ENCODE assay signal across 9 mouse cellular contexts in the genomic region with DNA sequence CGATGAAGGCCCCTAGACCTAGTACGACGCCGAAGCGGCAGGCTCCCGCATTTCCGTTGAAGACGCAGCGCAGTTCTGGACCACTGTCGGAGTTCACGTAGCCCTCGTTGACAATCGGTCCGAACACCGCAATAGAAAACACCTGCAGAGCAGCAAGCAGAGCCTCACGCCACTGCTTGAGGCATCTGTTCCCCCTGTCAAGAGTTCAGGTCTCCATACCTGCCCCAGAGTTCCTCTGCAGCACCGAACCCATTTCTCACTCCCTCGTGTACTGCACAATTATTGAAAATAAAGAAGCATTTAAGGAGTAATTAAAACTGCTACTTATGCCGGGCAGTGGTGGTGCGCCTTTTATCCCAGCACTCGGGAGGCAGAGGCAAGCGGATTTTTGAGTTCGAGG. TPM values are rescaled to one million over a fixed set of nuclear protein-coding genes. Genes with fewer than 3 reads are reported as not detected.
A peak's percentile ranks its signal among the peaks of the same experiment; 100 is the strongest.
DNase-seq lines count a peak whose midpoint lies in the region; ATAC-seq and TF ChIP-seq lines count a peak whose summit lies in the region.
"Had no signal": no experiment of that assay in that cellular context is flagged by ENCODE, and none has a peak within 500 bp of the region (broad histone marks: within the 10 kb centered on the region; RNA-seq: fewer than 3 reads in every experiment).

No protein-coding gene starts in this region.

- 21% methylated on average over 23 of the region's 23 CpGs for WGBS in heart, embryonic 15.5 days
- 20% methylated on average over 23 of the region's 23 CpGs for WGBS in bone marrow, adult 2 months
- WGBS in hindbrain, embryonic 11.5 days, result 20% methylated on average over 23 of the region's 23 CpGs
- WGBS in midbrain, embryonic 12.5 days, result 20% methylated on average over 23 of the region's 23 CpGs

- no peaks in the 10 kb centered on the region for H3K9me3 ChIP-seq in heart, embryonic 15.5 days (replicated peaks)
- no peaks in the 10 kb centered on the region for H3K9me3 ChIP-seq in hindbrain, embryonic 11.5 days (ENCODE audit: control insufficient read depth, low read length)
- H3K9me3 ChIP-seq in midbrain, embryonic 12.5 days, result no peaks in the 10 kb centered on the region

- peaks cover under 1% of the 10 kb centered on the region; the same call in 1 of the 2 replicates for H3K36me3 ChIP-seq in heart, embryonic 15.5 days
- H3K36me3 ChIP-seq in hindbrain, embryonic 11.5 days (ENCODE audit: control insufficient read depth, insufficient read depth, low read length), result no peaks in the 10 kb centered on the region
- H3K36me3 ChIP-seq in midbrain, embryonic 12.5 days, result peaks cover 7% of the 10 kb centered on the region; the same call in 1 of the 2 replicates

- intact Hi-C loops in heart, postnatal 25 days (cut with DNase I), result no loop called here

- no peak for TF ChIP-seq CTCF in bone marrow, adult 2 months (IDR thresholded peaks at IDR 0.05; ENCODE audit: control insufficient read depth, insufficient read depth, low read length)

- no peak for ATAC-seq in heart, embryonic 15.5 days (replicated peaks; ENCODE audit: insufficient number of reproducible peaks, insufficient read depth, low FRiP score, low read depth)
- ATAC-seq in hindbrain, embryonic 11.5 days (ENCODE audit: low FRiP score), result no peak
- ATAC-seq in midbrain, embryonic 12.5 days (ENCODE audit: low FRiP score, low read depth), result no peak

- H3K4me3 ChIP-seq in heart, embryonic 15.5 days, result peak overlapping the region; percentile 41
- peak overlapping the region; percentile 62 for H3K4me3 ChIP-seq in bone marrow, adult 2 months (replicated peaks; ENCODE audit: control insufficient read depth, low read depth, low read length)
- H3K4me3 ChIP-seq in hindbrain, embryonic 11.5 days (ENCODE audit: low read depth, low read length), result peak overlapping the region; percentile 27
- H3K4me3 ChIP-seq in midbrain, embryonic 12.5 days, result peak overlapping the region; percentile 28

- no peak for TF ChIP-seq POLR2A in bone marrow, adult 2 months (IDR thresholded peaks at IDR 0.05; ENCODE audit: borderline replicate concordance, control insufficient read depth, low read depth, low read length)

- H3K9ac ChIP-seq in heart, embryonic 15.5 days, result peak overlapping the region; percentile 12; the same call in 1 of the 2 replicates
- 0 out of 2 replicates have a peak overlapping the region, but pooled peaks have one; percentile 23 for H3K9ac ChIP-seq in hindbrain, embryonic 11.5 days (ENCODE audit: low read depth, low read length)
- H3K9ac ChIP-seq in midbrain, embryonic 12.5 days (replicated peaks), result peak overlapping the region; percentile 39; the same call in 1 of the 2 replicates

- peaks cover 20% of the 10 kb centered on the region for H3K4me1 ChIP-seq in heart, embryonic 15.5 days (replicated peaks)
- H3K4me1 ChIP-seq in bone marrow, adult 2 months (ENCODE audit: control insufficient read depth, insufficient read depth, low read length), result no peaks in the 10 kb centered on the region
- peaks cover 8% of the 10 kb centered on the region; the same call in 1 of the 2 replicates for H3K4me1 ChIP-seq in hindbrain, embryonic 11.5 days (replicated peaks; ENCODE audit: control insufficient read depth, insufficient read depth, low read length)
- peaks cover 23% of the 10 kb centered on the region for H3K4me1 ChIP-seq in midbrain, embryonic 12.5 days

- peak overlapping the region; percentile 65 for H3K4me2 ChIP-seq in heart, embryonic 15.5 days
- H3K4me2 ChIP-seq in hindbrain, embryonic 11.5 days (replicated peaks; ENCODE audit: low read depth, low read length), result peak overlapping the region; percentile 36
- H3K4me2 ChIP-seq in midbrain, embryonic 12.5 days (replicated peaks), result peak overlapping the region; percentile 50

- H3K27ac ChIP-seq in heart, embryonic 15.5 days, result no peak overlapping the region
- H3K27ac ChIP-seq in bone marrow, adult 2 months (ENCODE audit: control insufficient read depth, insufficient read depth, low read depth, low read length, poor library complexity), result no peak overlapping the region
- H3K27ac ChIP-seq in hindbrain, embryonic 11.5 days (ENCODE audit: low read depth, low read length), result no peak overlapping the region
- H3K27ac ChIP-seq in midbrain, embryonic 12.5 days (replicated peaks), result no peak overlapping the region

- H3K27me3 ChIP-seq in heart, embryonic 15.5 days, result peaks cover 50% of the 10 kb centered on the region
- peaks cover 36% of the 10 kb centered on the region for H3K27me3 ChIP-seq in hindbrain, embryonic 11.5 days (ENCODE audit: control insufficient read depth, insufficient read depth, low read length)
- peaks cover 52% of the 10 kb centered on the region for H3K27me3 ChIP-seq in midbrain, embryonic 12.5 days

- no peak for DNase-seq in heart, postnatal 25 days (ENCODE audit: low spot score)
- no peak for DNase-seq in hindbrain, embryonic 11.5 days (ENCODE audit: low spot score)
- DNase-seq in adipocyte (ENCODE audit: low spot score), result no peak
- no peak for DNase-seq in adrenal gland, adult 8-10 months
- DNase-seq in frontal cortex, postnatal 25 days (ENCODE audit: low spot score in 2 of 2), result no peak

RNA-seq across cellular contexts. Expression of a gene that starts 2.2 kb away (rescaled TPM):
- polyA plus RNA-seq in heart, embryonic 15.5 days (2015; fragmentation: Nextera tagmentation; extraction: Ambion mirVana), result 0.44 and 3.0 TPM in 2 replicates
- total RNA-seq in heart, postnatal 25 days (2021), result not detected
- not detected in 2 replicates for polyA plus RNA-seq in bone marrow, adult 2 months (2011; ENCODE audit: insufficient read depth, insufficient read length, low replicate concordance, missing spikeins)
- polyA plus RNA-seq in hindbrain, embryonic 11.5 days (2014; fragmentation: Nextera tagmentation; extraction: Ambion mirVana), result 11.9 and 12.1 TPM in 2 replicates
- 27.6 and 31.7 TPM in 2 replicates for polyA plus RNA-seq in midbrain, embryonic 12.5 days (2016; fragmentation: Nextera tagmentation; extraction: Ambion mirVana)
- total RNA-seq in adrenal gland, adult 8-10 months (2022), result 1 to 10 TPM; 2.4 to 5.5 (median 3.8) TPM
- total RNA-seq: common myeloid progenitor, adult 5-6 weeks had no signal

RNA-seq across cellular contexts. Expression of a gene that starts 8.4 kb away (rescaled TPM):
- polyA plus RNA-seq in heart, embryonic 15.5 days (2015; fragmentation: Nextera tagmentation; extraction: Ambion mirVana), result 26.3 and 26.8 TPM in 2 replicates
- total RNA-seq in heart, postnatal 25 days (2021), result 10 to 100 TPM; 21.9 to 22.1 TPM
- 19.3 and 42.9 TPM in 2 replicates for polyA plus RNA-seq in bone marrow, adult 2 months (2011; ENCODE audit: insufficient read depth, insufficient read length, low replicate concordance, missing spikeins)
- polyA plus RNA-seq in hindbrain, embryonic 11.5 days (2014; fragmentation: Nextera tagmentation; extraction: Ambion mirVana), result 44.3 and 47.5 TPM in 2 replicates
- 43.9 and 48.4 TPM in 2 replicates for polyA plus RNA-seq in midbrain, embryonic 12.5 days (2016; fragmentation: Nextera tagmentation; extraction: Ambion mirVana)
- 10 to 100 TPM; 31.7 to 35.6 (median 32.6) TPM for total RNA-seq in adrenal gland, adult 8-10 months (2022)

RNA-seq across cellular contexts. Expression of a gene that starts 8.4 kb away (rescaled TPM):
- 0.94 and 1.3 TPM in 2 replicates for polyA plus RNA-seq in heart, embryonic 15.5 days (2015; fragmentation: Nextera tagmentation; extraction: Ambion mirVana)
- total RNA-seq in heart, postnatal 25 days (2021), result under 1 TPM; 0.50 to 0.55 TPM
- 2.1 and 2.5 TPM in 2 replicates for polyA plus RNA-seq in bone marrow, adult 2 months (2011; ENCODE audit: insufficient read depth, insufficient read length, low replicate concordance, missing spikeins)
- 1.5 and 1.7 TPM in 2 replicates for polyA plus RNA-seq in hindbrain, embryonic 11.5 days (2014; fragmentation: Nextera tagmentation; extraction: Ambion mirVana)
- 1.7 and 2.2 TPM in 2 replicates for polyA plus RNA-seq in midbrain, embryonic 12.5 days (2016; fragmentation: Nextera tagmentation; extraction: Ambion mirVana)
- 10 to 100 TPM in 1 of 4 experiments, 1 to 10 TPM in 3; 2.8 to 14.8 (median 7.5) TPM for total RNA-seq in adrenal gland, adult 8-10 months (2022)

RNA-seq across cellular contexts. Expression of a gene that starts 18.1 kb away (rescaled TPM):
- 12.5 and 18.1 TPM in 2 replicates for polyA plus RNA-seq in heart, embryonic 15.5 days (2015; fragmentation: Nextera tagmentation; extraction: Ambion mirVana)
- total RNA-seq in heart, postnatal 25 days (2021), result 10 to 100 TPM; 17.5 to 17.9 TPM
- 19.6 and 29.3 TPM in 2 replicates for polyA plus RNA-seq in bone marrow, adult 2 months (2011; ENCODE audit: insufficient read depth, insufficient read length, low replicate concordance, missing spikeins)
- polyA plus RNA-seq in hindbrain, embryonic 11.5 days (2014; fragmentation: Nextera tagmentation; extraction: Ambion mirVana), result 24.7 and 24.8 TPM in 2 replicates
- polyA plus RNA-seq in midbrain, embryonic 12.5 days (2016; fragmentation: Nextera tagmentation; extraction: Ambion mirVana), result 23.5 and 25.0 TPM in 2 replicates
- total RNA-seq in adrenal gland, adult 8-10 months (2022), result 10 to 100 TPM; 44.9 to 59.4 (median 50.8) TPM

RNA-seq across cellular contexts. Expression of a gene that starts 19.9 kb away (rescaled TPM):
- polyA plus RNA-seq in heart, embryonic 15.5 days (2015; fragmentation: Nextera tagmentation; extraction: Ambion mirVana), result 34.4 and 50.9 TPM in 2 replicates
- total RNA-seq in heart, postnatal 25 days (2021), result 10 to 100 TPM; 16.0 to 16.9 TPM
- polyA plus RNA-seq in bone marrow, adult 2 months (2011; ENCODE audit: insufficient read depth, insufficient read length, low replicate concordance, missing spikeins), result 19.4 and 28.1 TPM in 2 replicates
- 83.7 and 101 TPM in 2 replicates for polyA plus RNA-seq in hindbrain, embryonic 11.5 days (2014; fragmentation: Nextera tagmentation; extraction: Ambion mirVana)
- polyA plus RNA-seq in midbrain, embryonic 12.5 days (2016; fragmentation: Nextera tagmentation; extraction: Ambion mirVana), result 86.8 and 97.6 TPM in 2 replicates
- 10 to 100 TPM; 34.3 to 40.5 (median 38.2) TPM for total RNA-seq in adrenal gland, adult 8-10 months (2022)
